Mouse (Mus musculus) heart, embryonic 14.5 days (tissue): ENCODE measurements around the gene Trpm3. TPM values are rescaled to one million over a fixed set of nuclear protein-coding genes. Genes with fewer than 3 reads are reported as not detected.
A peak's percentile ranks its signal among the peaks of the same experiment; 100 is the strongest.

Experiments used
- ATAC-seq: fragments of 200-750 bp; cut with Nextera tagmentation; 2 replicates; pipeline ENCODE4 v1.8.0; 2017; ENCODE audit warnings: low read depth, moderate TSS enrichment; ENCODE audit not compliant: insufficient number of reproducible peaks, insufficient read depth, low FRiP score
- H3K27ac ChIP-seq, 2 experiments: fragments of 200-500 bp in 1 of 2; fragments of 300-500 bp in 1 of 2; sonication (generic) in 1 of 2; replicated peaks in 1 of 2; 2 replicates each; pipeline ENCODE4 v1.5.1; 2012 to 2014; ENCODE audit warnings: low read depth in 2 of 2, low read length in 2 of 2, control low read depth in 1 of 2, mild to moderate bottlenecking in 1 of 2, mixed read lengths in 1 of 2; ENCODE audit not compliant: control insufficient read depth in 1 of 2, insufficient read depth in 1 of 2
- H3K27me3 ChIP-seq: fragments of 300-500 bp; sonication (generic); 2 replicates; pipeline ENCODE4 v1.6.1; 2014; ENCODE audit warnings: mild to moderate bottlenecking, low read length, control low read depth; ENCODE audit not compliant: control insufficient read depth, insufficient read depth
- H3K36me3 ChIP-seq: fragments of 300-500 bp; sonication (generic); 2 replicates; pipeline ENCODE4 v1.6.1; 2014; ENCODE audit warnings: mild to moderate bottlenecking, control low read depth, low read length, mixed read lengths; ENCODE audit not compliant: control insufficient read depth, insufficient read depth
- H3K4me1 ChIP-seq, 2 experiments: fragments of 200-500 bp in 1 of 2; fragments of 300-500 bp in 1 of 2; sonication (generic) in 1 of 2; 2 replicates each; pipeline ENCODE4 v1.6.1; 2012 to 2014; ENCODE audit warnings: low read length in 2 of 2, control low read depth in 1 of 2, mixed read lengths in 1 of 2; ENCODE audit not compliant: control insufficient read depth in 2 of 2, insufficient read depth in 2 of 2
- H3K4me2 ChIP-seq: fragments of 300-500 bp; sonication (generic); 2 replicates; pipeline ENCODE4 v1.6.1; 2014; ENCODE audit warnings: mild to moderate bottlenecking, low read length
- H3K4me3 ChIP-seq, 2 experiments: fragments of 200-500 bp in 1 of 2; fragments of 300-500 bp in 1 of 2; sonication (generic) in 1 of 2; 2 replicates each; pipeline ENCODE4 v1.5.1; 2012 to 2014; ENCODE audit warnings: low read length in 2 of 2, mild to moderate bottlenecking in 2 of 2, control low read depth in 1 of 2, low read depth in 1 of 2, moderate library complexity in 1 of 2; ENCODE audit not compliant: control insufficient read depth in 1 of 2, insufficient read depth in 1 of 2
- H3K9ac ChIP-seq: fragments of 300-500 bp; sonication (generic); 2 replicates; pipeline ENCODE4 v1.6.1; 2014; ENCODE audit warnings: mild to moderate bottlenecking, low read length
- H3K9me3 ChIP-seq: fragments of 300-500 bp; sonication (generic); 2 replicates; pipeline ENCODE4 v1.6.1; 2016; ENCODE audit warnings: low read length, control low read depth; ENCODE audit not compliant: control insufficient read depth
- WGBS: fragments of 180-500 bp; shearing (Covaris S2); extraction: QIAGEN DNeasy Blood & Tissue Kit; methylation state at CpG from one replicate; pipeline ENCODE4 v1.1.7; 2014; 5-methylcytosine and 5-hydroxymethylcytosine counted together
- polyA plus RNA-seq: library from polyadenylated mRNA; unstranded; fragments of >200 nt; fragmentation: Nextera tagmentation; extraction: Ambion mirVana; gene quantifications from 2 replicates; pipeline ENCODE4 v1.2.1, GENCODE M21; 2014

The Trpm3 gene
- polyA plus RNA-seq, 1 experiment from 2014 or later: 1.2 TPM

GRCm38 (mm10) chr19:22386890-22387289, 248.0 kb downstream of the Trpm3 start:
- Histone ChIP-seq H3K4me3 (no peak overlapping the region), H3K27me3 (no peaks in the 10 kb centered on the region), H3K9ac (no peak overlapping the region), H3K4me1 (peaks cover 0 to 3% of the 10 kb centered on the region in 2 experiments; a peak in 2 of 4 replicates), H3K9me3 (no peaks in the 10 kb centered on the region), H3K4me2 (no peak overlapping the region), H3K27ac (no peak overlapping the region), H3K36me3 (no peaks in the 10 kb centered on the region)
- no peak for ATAC-seq
- WGBS: 94% methylated on average over 3 of the region's 3 CpGs

DNA sequence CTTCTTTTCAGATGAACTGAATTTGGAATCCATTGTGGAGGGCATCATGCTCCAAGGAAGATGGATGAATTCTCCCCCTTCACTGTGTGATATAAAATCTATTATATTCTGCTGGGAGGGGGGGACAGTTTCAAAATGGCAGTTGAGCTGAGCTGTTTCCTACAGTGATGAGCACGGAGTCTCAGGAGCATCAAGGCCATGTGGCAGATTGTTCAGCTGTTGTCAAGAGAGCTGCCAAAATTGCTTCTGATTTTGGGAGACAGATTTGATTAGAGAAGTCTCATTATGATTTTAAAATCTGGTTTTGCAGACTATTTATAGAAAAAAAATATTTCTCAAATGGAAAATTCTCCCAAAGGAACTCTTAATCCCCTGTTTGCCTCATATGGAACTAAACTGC, 255.9 kb downstream of the Trpm3 start:
- no peaks in the 10 kb centered on the region for H3K27me3 ChIP-seq
- H3K9ac ChIP-seq: no peak overlapping the region
- no peaks in the 10 kb centered on the region for H3K36me3 ChIP-seq
- no peak for ATAC-seq
- no peak overlapping the region for H3K4me3 ChIP-seq
- H3K4me1 ChIP-seq: peaks cover 0 to 11% of the 10 kb centered on the region in 2 experiments; a peak in 2 of 4 replicates
- no peak overlapping the region for H3K4me2 ChIP-seq
- WGBS: 93% methylated on average over 1 of the region's 1 CpGs
- no peaks in the 10 kb centered on the region for H3K9me3 ChIP-seq
- no peak overlapping the region for H3K27ac ChIP-seq

GRCm38 (mm10) chr19:22404049-22404448, 265.2 kb downstream of the Trpm3 start:
- no peak for ATAC-seq
- WGBS: 88% methylated on average over 3 of the region's 3 CpGs
- no peak overlapping the region for H3K27ac ChIP-seq
- H3K9ac ChIP-seq: no peak overlapping the region
- H3K27me3 ChIP-seq: no peaks in the 10 kb centered on the region
- no peaks in the 10 kb centered on the region for H3K4me1 ChIP-seq
- no peak overlapping the region for H3K4me3 ChIP-seq
- H3K9me3 ChIP-seq: no peaks in the 10 kb centered on the region
- H3K4me2 ChIP-seq: no peak overlapping the region
- H3K36me3 ChIP-seq: no peaks in the 10 kb centered on the region

GRCm38 (mm10) chr19:22418239-22418638, 279.4 kb downstream of the Trpm3 start:
- H3K4me3 ChIP-seq: no peak overlapping the region
- WGBS: 85% methylated on average over 3 of the region's 3 CpGs
- no peak for ATAC-seq
- H3K36me3 ChIP-seq: no peaks in the 10 kb centered on the region
- H3K4me1 ChIP-seq: peaks cover 2 to 10% of the 10 kb centered on the region in 2 experiments; a peak in 2 of 4 replicates
- no peak overlapping the region for H3K27ac ChIP-seq
- no peak overlapping the region for H3K4me2 ChIP-seq
- no peak overlapping the region for H3K9ac ChIP-seq
- no peaks in the 10 kb centered on the region for H3K27me3 ChIP-seq
- H3K9me3 ChIP-seq: no peaks in the 10 kb centered on the region

GRCm38 (mm10) chr19:22437207-22437606, 298.4 kb downstream of the Trpm3 start:
- H3K36me3 ChIP-seq: no peaks in the 10 kb centered on the region
- no peak overlapping the region for H3K27ac ChIP-seq
- H3K4me1 ChIP-seq: no peaks in the 10 kb centered on the region
- H3K9ac ChIP-seq: no peak overlapping the region
- WGBS: 69% methylated on average over 2 of the region's 2 CpGs
- no peak for ATAC-seq
- no peak overlapping the region for H3K4me2 ChIP-seq
- no peaks in the 10 kb centered on the region for H3K27me3 ChIP-seq
- H3K9me3 ChIP-seq: no peaks in the 10 kb centered on the region
- no peak overlapping the region for H3K4me3 ChIP-seq

DNA sequence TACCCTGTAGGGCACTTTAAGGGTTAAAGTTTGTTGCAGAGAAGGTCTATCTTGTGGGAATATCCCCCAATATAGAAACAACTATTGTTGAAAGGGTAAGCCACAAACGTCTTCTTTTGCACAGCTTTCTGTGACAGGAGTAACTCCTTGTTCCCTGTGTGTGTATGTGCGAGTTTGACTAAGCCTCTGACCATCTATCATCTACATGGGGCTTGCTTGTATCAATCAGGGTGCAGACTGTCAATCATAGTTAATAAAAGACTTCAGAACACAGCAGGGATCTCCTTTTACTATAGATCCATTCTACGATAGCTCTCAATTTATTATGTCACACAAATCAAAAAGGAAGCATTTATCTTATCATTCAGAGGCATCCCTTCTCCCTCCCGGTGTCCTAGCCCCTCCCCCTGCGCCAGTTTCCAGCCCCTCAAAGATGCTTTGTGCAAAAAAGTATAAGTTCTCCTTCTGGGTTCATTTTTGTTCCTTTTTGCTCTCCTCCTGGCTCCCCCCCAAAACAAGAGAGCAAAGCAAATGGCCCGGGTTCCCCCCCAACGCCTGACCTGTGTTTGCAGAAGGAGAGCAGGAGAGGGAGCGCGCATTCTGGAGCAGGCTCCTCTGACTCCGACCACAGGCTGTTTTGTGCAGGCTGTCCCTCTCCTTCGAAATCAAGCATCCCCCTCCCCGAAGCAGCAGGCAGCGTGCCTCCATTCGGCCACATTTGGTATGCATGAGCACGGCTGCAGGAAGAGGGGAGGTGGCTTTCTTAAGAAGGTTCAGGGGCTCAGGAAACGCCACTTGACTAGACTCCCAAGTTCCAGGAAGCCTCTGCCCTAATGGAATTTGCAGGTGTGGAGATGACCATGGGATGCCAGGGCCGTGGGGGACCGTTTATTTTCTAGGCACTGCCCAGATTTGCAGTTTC, 308.8 kb downstream of the Trpm3 start:
- Histone ChIP-seq H3K4me1 (peaks cover 3 to 9% of the 10 kb centered on the region in 2 experiments; a peak in 2 of 4 replicates), H3K9me3 (no peaks in the 10 kb centered on the region), H3K36me3 (no peaks in the 10 kb centered on the region), H3K9ac (peak overlapping the region; percentile 56), H3K4me2 (peak overlapping the region; percentile 73), H3K27me3 (no peaks in the 10 kb centered on the region; the same call in 1 of the 2 replicates), H3K27ac (no peak overlapping the region), H3K4me3 (peak overlapping the region; percentile 22 to 35)
- 7% methylated on average over 18 of the region's 18 CpGs for WGBS
- no peak for ATAC-seq

GRCm38 (mm10) chr19:22448340-22449288, 309.8 kb downstream of the Trpm3 start:
- Histone ChIP-seq H3K27ac (no peak overlapping the region), H3K36me3 (no peaks in the 10 kb centered on the region), H3K4me2 (peak overlapping the region; percentile 73), H3K4me3 (peak overlapping the region; percentile 22 to 35), H3K4me1 (peaks cover 3 to 9% of the 10 kb centered on the region in 2 experiments; a peak in 2 of 4 replicates), H3K9me3 (no peaks in the 10 kb centered on the region), H3K27me3 (no peaks in the 10 kb centered on the region; the same call in 1 of the 2 replicates), H3K9ac (no peak overlapping the region)
- WGBS: 42% methylated on average over 20 of the region's 20 CpGs
- no peak for ATAC-seq
